Mouse (Mus musculus) cortical plate, adult 2 months (tissue): ENCODE measurements around the gene Upk3b. TPM values are rescaled to one million over a fixed set of nuclear protein-coding genes. Genes with fewer than 3 reads are reported as not detected.

Experiments used
- H3K27ac ChIP-seq: fragments of 200-500 bp; 2 replicates; pipeline ENCODE4 v1.5.1; 2012; ENCODE audit warnings: low read length, control low read depth, inconsistent platforms; ENCODE audit not compliant: insufficient read depth
- H3K4me1 ChIP-seq: fragments of 200-500 bp; 2 replicates; pipeline ENCODE4 v1.6.1; 2011; ENCODE audit warnings: low read length; ENCODE audit not compliant: control insufficient read depth, insufficient read depth
- H3K4me3 ChIP-seq: fragments of 200-500 bp; 2 replicates; pipeline ENCODE4 v1.5.1; 2011; ENCODE audit warnings: mild to moderate bottlenecking, low read length, control low read depth; ENCODE audit not compliant: insufficient read depth
- CTCF ChIP-seq: fragments of 200-500 bp; IDR thresholded peaks from 2 replicates; pipeline ENCODE4 v1.5.1; 2011; ENCODE audit warnings: mild to moderate bottlenecking, control low read depth, low read length; ENCODE audit not compliant: insufficient read depth; ENCODE audit errors: extremely low read depth
- POLR2A ChIP-seq: fragments of 200-500 bp; IDR thresholded peaks from 2 replicates; pipeline ENCODE4 v1.6.1; 2011; ENCODE audit warnings: mild to moderate bottlenecking, low read length, control low read depth; ENCODE audit not compliant: insufficient read depth; ENCODE audit errors: extremely low read depth
- polyA plus RNA-seq: library from polyadenylated mRNA; depleted of rRNA; stranded (reverse); fragments of >200 nt; gene quantifications from 2 replicates; pipeline ENCODE4 v1.2.3, GENCODE M21; 2012

The Upk3b gene
- polyA plus RNA-seq, 1 experiment, result not detected

- TF ChIP-seq CTCF (no peak), POLR2A (no peak)
- Histone ChIP-seq H3K4me3 (no peak overlapping the region), H3K4me1 (peaks cover 1% of the 10 kb centered on the region; the same call in 1 of the 2 replicates), H3K27ac (no peak overlapping the region)
Measured at GRCm38 (mm10) chr5:136004537-136004936, 33.8 kb upstream of the Upk3b start.

DNA sequence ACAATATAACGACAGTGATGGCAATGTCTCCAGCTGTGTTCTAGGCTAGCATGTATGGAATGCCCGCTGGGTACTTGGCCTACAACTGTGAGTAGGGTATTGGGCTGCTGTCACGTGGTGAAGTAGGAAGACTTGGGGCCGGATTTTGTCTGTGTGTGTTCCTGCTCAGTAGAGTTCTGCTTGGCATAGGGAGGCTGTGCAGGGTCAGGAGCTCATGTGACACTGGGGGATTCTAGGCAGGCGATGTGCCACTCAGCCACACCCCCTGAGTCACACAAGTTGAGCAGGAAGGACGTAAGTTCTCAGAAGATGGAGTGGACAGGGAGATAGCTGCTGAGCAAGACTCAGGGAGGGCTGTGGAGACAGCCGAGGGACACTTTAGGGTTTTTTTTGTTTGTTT is 30.6 kb upstream of the Upk3b start:
- TF ChIP-seq POLR2A, result no peak
- no peak for TF ChIP-seq CTCF
- Histone ChIP-seq H3K27ac (no peak overlapping the region), H3K4me3 (no peak overlapping the region), H3K4me1 (no peaks in the 10 kb centered on the region)

GRCm38 (mm10) chr5:136014877-136015276 is 23.4 kb upstream of the Upk3b start:
- Histone ChIP-seq H3K27ac (no peak overlapping the region), H3K4me1 (no peaks in the 10 kb centered on the region; the same call in 1 of the 2 replicates), H3K4me3 (no peak overlapping the region)
- TF ChIP-seq POLR2A (no peak), CTCF (no peak)

DNA sequence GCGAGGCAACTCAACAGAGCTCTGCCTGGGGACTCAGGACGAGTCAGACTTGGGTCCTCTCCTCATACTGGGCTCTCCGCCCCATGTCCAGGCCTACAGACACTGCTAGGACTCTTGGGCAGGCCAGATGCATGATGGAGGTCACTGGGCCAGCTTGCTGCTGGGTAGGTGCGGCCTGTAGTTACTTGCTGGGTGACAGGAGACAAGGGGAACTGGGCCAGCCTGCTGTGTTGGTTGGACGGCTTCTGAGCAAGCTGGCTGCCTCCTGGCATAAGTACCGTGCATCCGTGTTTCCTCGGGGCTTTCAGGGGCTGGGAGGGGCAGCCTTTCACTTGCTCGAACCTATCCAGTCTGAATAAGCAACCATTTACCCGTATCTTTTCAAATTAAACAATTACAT is 22.7 kb upstream of the Upk3b start:
- H3K27ac ChIP-seq, result no peak overlapping the region
- H3K4me3 ChIP-seq, result no peak overlapping the region
- no peaks in the 10 kb centered on the region; the same call in 1 of the 2 replicates for H3K4me1 ChIP-seq
- no peak for TF ChIP-seq POLR2A
- TF ChIP-seq CTCF, result no peak

- no peak overlapping the region for H3K27ac ChIP-seq
- H3K4me1 ChIP-seq, result no peaks in the 10 kb centered on the region; the same call in 1 of the 2 replicates
- no peak for TF ChIP-seq POLR2A
- TF ChIP-seq CTCF, result no peak
Measured at GRCm38 (mm10) chr5:136016014-136016876, 22.1 kb upstream of the Upk3b start.

GRCm38 (mm10) chr5:136017262-136017661 is 21.0 kb upstream of the Upk3b start:
- no peak overlapping the region for H3K27ac ChIP-seq
- H3K4me3 ChIP-seq, result no peak overlapping the region
- H3K4me1 ChIP-seq, result no peaks in the 10 kb centered on the region; the same call in 1 of the 2 replicates
- TF ChIP-seq CTCF, result no peak
- no peak for TF ChIP-seq POLR2A

More at GRCm38 (mm10) chr5:136016014-136016876, 22.1 kb upstream of the Upk3b start:
- no peak overlapping the region for H3K4me3 ChIP-seq

GRCm38 (mm10) chr5:136018726-136019125 is 19.6 kb upstream of the Upk3b start:
- Histone ChIP-seq H3K27ac (no peak overlapping the region), H3K4me3 (no peak overlapping the region), H3K4me1 (no peaks in the 10 kb centered on the region; the same call in 1 of the 2 replicates)
- TF ChIP-seq CTCF, result no peak
- TF ChIP-seq POLR2A, result no peak

DNA sequence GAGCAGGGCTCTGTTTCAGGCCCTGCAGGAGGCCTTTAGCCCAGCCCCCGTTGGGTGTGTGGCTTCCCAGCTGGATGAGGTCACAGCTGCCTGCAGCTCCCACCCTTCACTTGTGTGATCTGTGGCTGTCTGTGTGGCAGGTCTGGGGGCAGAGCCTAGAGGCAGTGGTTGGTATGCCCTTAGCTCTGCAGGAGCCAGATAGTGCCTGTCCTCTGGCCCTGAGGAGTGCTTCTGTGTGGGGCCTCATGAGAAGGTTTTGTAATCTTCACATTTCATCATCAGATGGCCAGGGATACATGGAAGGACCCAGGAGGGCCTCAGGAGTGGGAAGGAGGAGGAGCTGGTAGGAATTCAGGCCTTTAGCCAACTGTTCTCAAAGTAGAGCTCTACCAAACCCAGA is 18.4 kb upstream of the Upk3b start:
- Histone ChIP-seq H3K4me1 (no peaks in the 10 kb centered on the region; the same call in 1 of the 2 replicates), H3K27ac (no peak overlapping the region), H3K4me3 (no peak overlapping the region)
- TF ChIP-seq POLR2A (no peak), CTCF (no peak)

- no peak overlapping the region for H3K27ac ChIP-seq
- no peak overlapping the region for H3K4me3 ChIP-seq
- H3K4me1 ChIP-seq, result no peaks in the 10 kb centered on the region
- TF ChIP-seq POLR2A (no peak), CTCF (no peak)
Measured at GRCm38 (mm10) chr5:136025712-136026111, 12.6 kb upstream of the Upk3b start.

DNA sequence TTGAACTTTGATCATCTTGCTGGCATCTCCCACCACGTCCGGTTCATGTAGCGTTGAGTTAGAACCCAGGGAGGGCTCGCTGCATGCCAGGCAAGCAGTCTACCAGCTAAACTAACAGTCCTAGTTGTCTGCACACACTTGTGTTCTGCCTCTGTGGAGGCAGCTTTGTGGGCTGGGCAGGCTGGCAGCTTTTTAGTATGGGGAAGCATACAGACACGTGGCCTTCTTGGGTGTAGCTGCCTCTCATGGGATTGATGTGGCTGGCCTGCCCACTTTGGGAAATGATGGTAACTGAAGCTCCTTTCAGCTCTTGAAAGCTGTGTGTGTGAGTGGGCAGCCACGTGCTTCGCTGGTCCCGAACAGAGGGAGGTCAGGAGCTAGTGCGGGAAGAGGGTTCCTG is 11.4 kb upstream of the Upk3b start:
- H3K4me3 ChIP-seq, result no peak overlapping the region
- H3K27ac ChIP-seq, result no peak overlapping the region
- no peaks in the 10 kb centered on the region for H3K4me1 ChIP-seq
- TF ChIP-seq CTCF (no peak), POLR2A (no peak)
